8 mouse cellular contexts compared by ENCODE assay signal in genomic region chr19:47537300-47537792, GRCm38 (mm10). TPM values are rescaled to one million over a fixed set of nuclear protein-coding genes. Genes with fewer than 3 reads are reported as not detected.
DNase-seq lines count a peak whose midpoint lies in the region; ATAC-seq and TF ChIP-seq lines count a peak whose summit lies in the region.

Stn1 (minus strand) TSS chr19:47537507.

- WGBS in forebrain, embryonic 14.5 days: 4% methylated on average over 10 of the region's 10 CpGs
- WGBS in lung, embryonic 14.5 days: 2% methylated on average over 10 of the region's 10 CpGs
- WGBS in olfactory bulb, adult 2 months: 6% methylated on average over 10 of the region's 10 CpGs

- peak within 1 kb of the TSS; percentile 75 for H3K4me2 ChIP-seq in forebrain, embryonic 14.5 days (ENCODE audit: low read length)
- peak within 1 kb of the TSS; percentile 92 for H3K4me2 ChIP-seq in lung, embryonic 14.5 days

- ATAC-seq in forebrain, embryonic 14.5 days: peak; percentile 42; the same call in 1 of the 2 replicates
- peak; percentile 72 for ATAC-seq in inflammation-experienced regulatory T-cells, adult 6 months
- peak; percentile 53 for ATAC-seq in lung, embryonic 14.5 days (ENCODE audit: insufficient read depth)

- H3K9ac ChIP-seq in MEL (ENCODE audit: control insufficient read depth, low read depth, low read length, poor library complexity, severe bottlenecking): peak within 1 kb of the TSS; percentile 57
- H3K9ac ChIP-seq in forebrain, embryonic 14.5 days (ENCODE audit: low read length): peak within 1 kb of the TSS; percentile 65
- peak within 1 kb of the TSS; percentile 67 for H3K9ac ChIP-seq in lung, embryonic 14.5 days

- TF ChIP-seq CTCF in gastrocnemius, adult 2 months (IDR thresholded peaks at IDR 0.05): no peak
- no peak for TF ChIP-seq CTCF in MEL (IDR thresholded peaks at IDR 0.05 in 2 of 3, conservative IDR thresholded peaks at IDR 0.05 in 1 of 3; ENCODE audit: control insufficient read depth in 1 of 3, insufficient read depth in 1 of 3, low read depth in 2 of 3, low read length in 3 of 3, poor library complexity in 1 of 3, severe bottlenecking in 1 of 3)
- TF ChIP-seq CTCF in lung, embryonic 14.5 days (IDR thresholded peaks at IDR 0.05; ENCODE audit: low read depth): no peak
- TF ChIP-seq CTCF in olfactory bulb, adult 2 months (IDR thresholded peaks at IDR 0.05; ENCODE audit: insufficient read depth, low read depth, low read length): no peak

- H3K36me3 ChIP-seq in MEL (ENCODE audit: control insufficient read depth in 1 of 2, insufficient read depth in 2 of 2, low read length in 2 of 2): peaks cover 0 to 18% of the 10 kb centered on the region in 2 experiments; a peak in 2 of 4 replicates
- 0 out of 2 replicates have a peak, but pooled peaks cover 2% of the 10 kb centered on the region for H3K36me3 ChIP-seq in forebrain, embryonic 14.5 days (ENCODE audit: control insufficient read depth, insufficient read depth, low read length)
- H3K36me3 ChIP-seq in lung, embryonic 14.5 days (ENCODE audit: insufficient read depth): peaks cover 10% of the 10 kb centered on the region; the same call in 1 of the 2 replicates

- TF ChIP-seq RAD21 in MEL (IDR thresholded peaks at IDR 0.05; ENCODE audit: low read depth, low read length): no peak

- no peaks in the 10 kb centered on the region for H3K9me3 ChIP-seq in MEL (replicated peaks; ENCODE audit: insufficient read depth, low read length)
- no peaks in the 10 kb centered on the region for H3K9me3 ChIP-seq in forebrain, embryonic 14.5 days (replicated peaks; ENCODE audit: control insufficient read depth, low read length)
- H3K9me3 ChIP-seq in lung, embryonic 14.5 days (ENCODE audit: low read depth, low read length): no peaks in the 10 kb centered on the region

- TF ChIP-seq EP300 in MEL (IDR thresholded peaks at IDR 0.05; ENCODE audit: low read depth in 1 of 2, low read length in 2 of 2): no peak

- DNase-seq in gastrocnemius, adult 2 months: peak; percentile 33
- DNase-seq in gastrocnemius, postnatal 36 days: no peak
- DNase-seq in MEL (ENCODE audit: low read depth, low spot score): no peak
- no peak for DNase-seq in forebrain, embryonic 14.5 days (ENCODE audit: low spot score)
- no peak for DNase-seq in lung, embryonic 14.5 days
- no peak for DNase-seq in ovary, postnatal 36 days (ENCODE audit: low spot score)

- H3K79me2 ChIP-seq in MEL (ENCODE audit: control insufficient read depth, insufficient read depth, low read length, poor library complexity): no peaks in the 10 kb centered on the region

- TF ChIP-seq POLR2A in MEL (IDR thresholded peaks at IDR 0.05; ENCODE audit: control insufficient read depth in 1 of 2, insufficient read depth in 1 of 2, low read depth in 1 of 2, low read length in 2 of 2, poor library complexity in 1 of 2): no peak
- TF ChIP-seq POLR2A in olfactory bulb, adult 2 months (IDR thresholded peaks at IDR 0.05; ENCODE audit: insufficient read depth, low read depth, low read length): no peak

- H3K4me3 ChIP-seq in gastrocnemius, adult 2 months: peak within 1 kb of the TSS; percentile 76
- H3K4me3 ChIP-seq in MEL (ENCODE audit: control insufficient read depth in 1 of 2, insufficient read depth in 1 of 2, low read depth in 2 of 2, low read length in 2 of 2): peak within 1 kb of the TSS; percentile 57 to 63
- peak within 1 kb of the TSS; percentile 43 for H3K4me3 ChIP-seq in forebrain, embryonic 14.5 days (ENCODE audit: low read depth, low read length)
- peak within 1 kb of the TSS; percentile 55 for H3K4me3 ChIP-seq in lung, embryonic 14.5 days (ENCODE audit: low read depth, low read length)
- peak within 1 kb of the TSS; percentile 59 for H3K4me3 ChIP-seq in olfactory bulb, adult 2 months (ENCODE audit: insufficient read depth, low read depth, low read length)

- peak within 1 kb of the TSS; percentile 93 for H3K27ac ChIP-seq in gastrocnemius, adult 2 months
- H3K27ac ChIP-seq in MEL (ENCODE audit: control insufficient read depth, low read depth, low read length): no peak within 1 kb of the TSS
- H3K27ac ChIP-seq in forebrain, embryonic 14.5 days (ENCODE audit: low read depth, low read length): peak within 1 kb of the TSS; percentile 22; the same call in 1 of the 2 replicates
- peak within 1 kb of the TSS; percentile 94 for H3K27ac ChIP-seq in lung, embryonic 14.5 days (ENCODE audit: low read depth)
- peak within 1 kb of the TSS; percentile 49; the same call in 1 of the 2 replicates for H3K27ac ChIP-seq in olfactory bulb, adult 2 months (ENCODE audit: insufficient read depth, low read depth, low read length)

- no peaks in the 10 kb centered on the region for H3K27me3 ChIP-seq in MEL (ENCODE audit: control insufficient read depth in 1 of 2, insufficient read depth in 2 of 2, low read length in 2 of 2)
- H3K27me3 ChIP-seq in forebrain, embryonic 14.5 days (replicated peaks; ENCODE audit: control insufficient read depth, insufficient read depth, low read length): no peaks in the 10 kb centered on the region
- H3K27me3 ChIP-seq in lung, embryonic 14.5 days (ENCODE audit: insufficient read depth, low read length): no peaks in the 10 kb centered on the region

- peaks cover 6 to 23% of the 10 kb centered on the region in 2 experiments for H3K4me1 ChIP-seq in MEL (ENCODE audit: control insufficient read depth in 1 of 2, insufficient read depth in 2 of 2, low read length in 2 of 2)
- H3K4me1 ChIP-seq in forebrain, embryonic 14.5 days (ENCODE audit: control insufficient read depth, insufficient read depth, low read length): peaks cover 4% of the 10 kb centered on the region
- H3K4me1 ChIP-seq in lung, embryonic 14.5 days (ENCODE audit: insufficient read depth): peaks cover 24% of the 10 kb centered on the region
- peaks cover 3% of the 10 kb centered on the region; the same call in 1 of the 2 replicates for H3K4me1 ChIP-seq in olfactory bulb, adult 2 months (ENCODE audit: control insufficient read depth, insufficient read depth, low read length)

- intact Hi-C loops in gastrocnemius, adult 2 months (cut with DNase I): loop anchor here (2.0 kb wide), 1 partner anchor 43 kb away; no protein-coding TSS in a partner anchor
- intact Hi-C loops in gastrocnemius, postnatal 36 days (cut with DNase I): no loop called here

TF ChIP-seq in MEL, 35 proteins besides CTCF, POLR2A, EP300 and RAD21:
- TF ChIP-seq MAZ (IDR thresholded peaks at IDR 0.05; ENCODE audit: low read depth, low read length) (peak; percentile 18; the same call in 1 of the 2 replicates), TAL1 (IDR thresholded peaks at IDR 0.05; ENCODE audit: low read length) (no peak), ZNF384 (IDR thresholded peaks at IDR 0.05; ENCODE audit: low read depth, low read length) (peak; percentile 75), POLR2AphosphoS2 (IDR thresholded peaks at IDR 0.05; ENCODE audit: low read length) (no peak)
TF ChIP-seq in MEL: peak in this region for 2.

RNA-seq across cellular contexts. Expression of gene Stn1, which starts in this region (rescaled TPM):
- total RNA-seq in gastrocnemius, adult 2 months (2021): 1 to 10 TPM; 3.8 to 5.6 TPM
- 1 to 10 TPM; 5.1 TPM for total RNA-seq in gastrocnemius, postnatal 36 days (2021)
- 9.7 and 10.2 TPM in 2 replicates for total RNA-seq in MEL (2012; rRNA removed)
- polyA plus RNA-seq in MEL (2012; ENCODE audit: insufficient read depth in 1 of 2, insufficient read length in 2 of 2, low read depth in 1 of 2, low replicate concordance in 2 of 2, missing spikeins in 1 of 2): 10 to 100 TPM in 1 of 2 experiments, not detected in 1; 13.6 TPM
- 39.0 and 41.6 TPM in 2 replicates for polyA plus RNA-seq in forebrain, embryonic 14.5 days (2014; fragmentation: Nextera tagmentation; extraction: Ambion mirVana)
- polyA plus RNA-seq in inflammation-experienced regulatory T-cells, adult 6 months (2017; shearing (Covaris generic)): 10 to 100 TPM; 27.8 to 36.9 (median 31.0) TPM
- polyA plus RNA-seq in lung, embryonic 14.5 days (2014; fragmentation: Nextera tagmentation; extraction: Ambion mirVana): 55.5 and 65.5 TPM in 2 replicates
- polyA plus RNA-seq in olfactory bulb, adult 2 months (2012; ENCODE audit: insufficient read depth, insufficient read length, low replicate concordance, missing spikeins): not detected in 2 replicates
